Mouse (Mus musculus): Measurements from ENCODE around the gene Utrn. TPM values are rescaled to one million over a fixed set of nuclear protein-coding genes. Genes with fewer than 3 reads are reported as not detected.

The Utrn gene
- polyA plus RNA-seq, 1 experiment = 13.9 TPM

- Histone ChIP-seq H3ac (ENCODE audit: control insufficient read depth, insufficient read length) (no peak overlapping the region), H3K36me3 (ENCODE audit: control insufficient read depth, insufficient read depth) (peaks cover 40% of the 10 kb centered on the region)
Observed at GRCm38 (mm10) chr10:12658023-12658744, 211.0 kb downstream of the Utrn start.

GRCm38 (mm10) chr10:12652988-12653387 is 216.2 kb downstream of the Utrn start:
- no peaks in the 10 kb centered on the region for H3K27me3 ChIP-seq (ENCODE audit: control insufficient read depth, insufficient read depth, insufficient read length)
- no peak overlapping the region for H3K4me2 ChIP-seq (ENCODE audit: low read depth)
- no peak overlapping the region for H3K4me3 ChIP-seq
- H3K36me3 ChIP-seq (ENCODE audit: control insufficient read depth, insufficient read depth) = peaks cover 53% of the 10 kb centered on the region
- no peak overlapping the region for H3ac ChIP-seq (ENCODE audit: control insufficient read depth, insufficient read length)
- H3K79me2 ChIP-seq (ENCODE audit: control insufficient read depth, insufficient read depth) = no peaks in the 10 kb centered on the region
- no peak for TF ChIP-seq TCF12 (IDR thresholded peaks at IDR 0.05; ENCODE audit: insufficient read depth, poor library complexity, severe bottlenecking)
- TF ChIP-seq MYOD1 (IDR thresholded peaks at IDR 0.05; ENCODE audit: control insufficient read depth in 1 of 3, insufficient read length in 2 of 3, low read depth in 2 of 3) = no peak
- TF ChIP-seq CEBPB (IDR thresholded peaks at IDR 0.05; ENCODE audit: insufficient read depth, poor library complexity, severe bottlenecking) = no peak
- TF ChIP-seq REST (IDR thresholded peaks at IDR 0.05; ENCODE audit: insufficient read depth, insufficient read length) = no peak
- no peak for TF ChIP-seq E2F4 (IDR thresholded peaks at IDR 0.05; ENCODE audit: insufficient read depth)
- no peak for TF ChIP-seq SRF (IDR thresholded peaks at IDR 0.05; ENCODE audit: control insufficient read depth, insufficient read length, low read depth)
- no peak for TF ChIP-seq MYOG (IDR thresholded peaks at IDR 0.05; ENCODE audit: control insufficient read depth in 1 of 3, insufficient read depth in 1 of 3, insufficient read length in 2 of 3, low read depth in 2 of 3)
- TF ChIP-seq MAX (IDR thresholded peaks at IDR 0.05; ENCODE audit: low read depth) = no peak
- TF ChIP-seq POLR2AphosphoS2 (IDR thresholded peaks at IDR 0.05; ENCODE audit: insufficient read length, low read depth) = no peak
- no peak for TF ChIP-seq TCF3 (IDR thresholded peaks at IDR 0.05; ENCODE audit: insufficient read length, low read depth)

More at GRCm38 (mm10) chr10:12658023-12658744, 211.0 kb downstream of the Utrn start:
- no peaks in the 10 kb centered on the region for H3K79me2 ChIP-seq (ENCODE audit: control insufficient read depth, insufficient read depth)
- H3K27me3 ChIP-seq (ENCODE audit: control insufficient read depth, insufficient read depth, insufficient read length) = no peaks in the 10 kb centered on the region
- no peak overlapping the region for H3K4me3 ChIP-seq
- no peak overlapping the region for H3K4me2 ChIP-seq (ENCODE audit: low read depth)
- TF ChIP-seq TCF3 (IDR thresholded peaks at IDR 0.05; ENCODE audit: insufficient read length, low read depth) (no peak), E2F4 (IDR thresholded peaks at IDR 0.05; ENCODE audit: insufficient read depth) (no peak)

GRCm38 (mm10) chr10:12646119-12646518 is 223.0 kb downstream of the Utrn start:
- H3K4me2 ChIP-seq (ENCODE audit: low read depth) = no peak overlapping the region
- no peaks in the 10 kb centered on the region for H3K27me3 ChIP-seq (ENCODE audit: control insufficient read depth, insufficient read depth, insufficient read length)
- no peak overlapping the region for H3ac ChIP-seq (ENCODE audit: control insufficient read depth, insufficient read length)
- H3K4me3 ChIP-seq = no peak overlapping the region
- TF ChIP-seq POLR2A (IDR thresholded peaks at IDR 0.05; ENCODE audit: insufficient read length, low read depth) = no peak
- no peak for TF ChIP-seq POLR2AphosphoS2 (IDR thresholded peaks at IDR 0.05; ENCODE audit: insufficient read length, low read depth)
- TF ChIP-seq CEBPB (IDR thresholded peaks at IDR 0.05; ENCODE audit: insufficient read depth, poor library complexity, severe bottlenecking) = no peak
- no peak for TF ChIP-seq E2F4 (IDR thresholded peaks at IDR 0.05; ENCODE audit: insufficient read depth)
- no peak for TF ChIP-seq SRF (IDR thresholded peaks at IDR 0.05; ENCODE audit: control insufficient read depth, insufficient read length, low read depth)
- no peak for TF ChIP-seq TCF12 (IDR thresholded peaks at IDR 0.05; ENCODE audit: insufficient read depth, poor library complexity, severe bottlenecking)
- no peak for TF ChIP-seq MYOG (IDR thresholded peaks at IDR 0.05; ENCODE audit: control insufficient read depth in 1 of 3, insufficient read depth in 1 of 3, insufficient read length in 2 of 3, low read depth in 2 of 3)
- TF ChIP-seq USF1 (IDR thresholded peaks at IDR 0.05; ENCODE audit: low read depth) = no peak
- no peak for TF ChIP-seq MYOD1 (IDR thresholded peaks at IDR 0.05; ENCODE audit: control insufficient read depth in 1 of 3, insufficient read length in 2 of 3, low read depth in 2 of 3)
- TF ChIP-seq TCF3 (IDR thresholded peaks at IDR 0.05; ENCODE audit: insufficient read length, low read depth) = no peak
- no peak for TF ChIP-seq MAX (IDR thresholded peaks at IDR 0.05; ENCODE audit: low read depth)
- no peak for TF ChIP-seq REST (IDR thresholded peaks at IDR 0.05; ENCODE audit: insufficient read depth, insufficient read length)
- H3K36me3 ChIP-seq (ENCODE audit: control insufficient read depth, insufficient read depth) = peaks cover 31% of the 10 kb centered on the region
- H3K79me2 ChIP-seq (ENCODE audit: control insufficient read depth, insufficient read depth) = no peaks in the 10 kb centered on the region

DNA sequence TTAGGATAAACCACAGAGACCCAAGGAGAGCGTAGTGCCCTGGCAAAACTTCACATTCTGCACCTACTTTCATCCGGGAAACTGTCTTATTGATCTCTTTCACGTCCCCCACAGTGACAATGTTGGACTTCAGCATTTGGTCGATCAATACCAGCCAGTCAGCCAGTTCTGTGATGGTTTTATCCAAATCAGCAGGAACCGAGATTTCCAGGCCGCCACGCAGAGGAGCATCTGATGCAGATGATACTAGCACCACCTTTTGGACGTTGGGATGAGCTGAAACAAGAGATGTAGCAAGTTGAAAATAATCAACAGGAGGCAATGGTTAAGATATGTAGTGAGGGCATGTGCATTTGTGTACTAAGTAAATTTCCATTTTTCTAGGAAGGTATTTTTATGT is 225.8 kb downstream of the Utrn start:
- H3K4me2 ChIP-seq (ENCODE audit: low read depth) = no peak overlapping the region
- H3K27me3 ChIP-seq (ENCODE audit: control insufficient read depth, insufficient read depth, insufficient read length) = no peaks in the 10 kb centered on the region
- no peak overlapping the region for H3ac ChIP-seq (ENCODE audit: control insufficient read depth, insufficient read length)
- no peak for TF ChIP-seq REST (IDR thresholded peaks at IDR 0.05; ENCODE audit: insufficient read depth, insufficient read length)
- no peak for TF ChIP-seq POLR2A (IDR thresholded peaks at IDR 0.05; ENCODE audit: insufficient read length, low read depth)
- TF ChIP-seq MYOD1 (IDR thresholded peaks at IDR 0.05; ENCODE audit: control insufficient read depth in 1 of 3, insufficient read length in 2 of 3, low read depth in 2 of 3) = no peak
- TF ChIP-seq TCF12 (IDR thresholded peaks at IDR 0.05; ENCODE audit: insufficient read depth, poor library complexity, severe bottlenecking) = no peak
- no peak for TF ChIP-seq SRF (IDR thresholded peaks at IDR 0.05; ENCODE audit: control insufficient read depth, insufficient read length, low read depth)
- no peak for TF ChIP-seq E2F4 (IDR thresholded peaks at IDR 0.05; ENCODE audit: insufficient read depth)
- no peak for TF ChIP-seq CEBPB (IDR thresholded peaks at IDR 0.05; ENCODE audit: insufficient read depth, poor library complexity, severe bottlenecking)
- no peak for TF ChIP-seq USF1 (IDR thresholded peaks at IDR 0.05; ENCODE audit: low read depth)
- no peak for TF ChIP-seq MYOG (IDR thresholded peaks at IDR 0.05; ENCODE audit: control insufficient read depth in 1 of 3, insufficient read depth in 1 of 3, insufficient read length in 2 of 3, low read depth in 2 of 3)
- no peak for TF ChIP-seq POLR2AphosphoS2 (IDR thresholded peaks at IDR 0.05; ENCODE audit: insufficient read length, low read depth)
- no peak for TF ChIP-seq MAX (IDR thresholded peaks at IDR 0.05; ENCODE audit: low read depth)
- H3K79me2 ChIP-seq (ENCODE audit: control insufficient read depth, insufficient read depth) = no peaks in the 10 kb centered on the region
- peaks cover 18% of the 10 kb centered on the region for H3K36me3 ChIP-seq (ENCODE audit: control insufficient read depth, insufficient read depth)
- H3K4me3 ChIP-seq = no peak overlapping the region

- no peak overlapping the region for H3K4me3 ChIP-seq
- H3K79me2 ChIP-seq (ENCODE audit: control insufficient read depth, insufficient read depth) = no peaks in the 10 kb centered on the region
- H3ac ChIP-seq (ENCODE audit: control insufficient read depth, insufficient read length) = no peak overlapping the region
- H3K27me3 ChIP-seq (ENCODE audit: control insufficient read depth, insufficient read depth, insufficient read length) = no peaks in the 10 kb centered on the region
- TF ChIP-seq CEBPB (IDR thresholded peaks at IDR 0.05; ENCODE audit: insufficient read depth, poor library complexity, severe bottlenecking) = no peak
- no peak for TF ChIP-seq MYOD1 (IDR thresholded peaks at IDR 0.05; ENCODE audit: control insufficient read depth in 1 of 3, insufficient read length in 2 of 3, low read depth in 2 of 3)
- no peak for TF ChIP-seq USF1 (IDR thresholded peaks at IDR 0.05; ENCODE audit: low read depth)
- TF ChIP-seq SRF (IDR thresholded peaks at IDR 0.05; ENCODE audit: control insufficient read depth, insufficient read length, low read depth) = no peak
- TF ChIP-seq E2F4 (IDR thresholded peaks at IDR 0.05; ENCODE audit: insufficient read depth) = no peak
- no peak for TF ChIP-seq REST (IDR thresholded peaks at IDR 0.05; ENCODE audit: insufficient read depth, insufficient read length)
- TF ChIP-seq TCF12 (IDR thresholded peaks at IDR 0.05; ENCODE audit: insufficient read depth, poor library complexity, severe bottlenecking) = no peak
- no peak for TF ChIP-seq MYOG (IDR thresholded peaks at IDR 0.05; ENCODE audit: control insufficient read depth in 1 of 3, insufficient read depth in 1 of 3, insufficient read length in 2 of 3, low read depth in 2 of 3)
- no peak for TF ChIP-seq POLR2AphosphoS2 (IDR thresholded peaks at IDR 0.05; ENCODE audit: insufficient read length, low read depth)
- no peak for TF ChIP-seq TCF3 (IDR thresholded peaks at IDR 0.05; ENCODE audit: insufficient read length, low read depth)
- TF ChIP-seq MAX (IDR thresholded peaks at IDR 0.05; ENCODE audit: low read depth) = no peak
- H3K36me3 ChIP-seq (ENCODE audit: control insufficient read depth, insufficient read depth) = peaks cover 8% of the 10 kb centered on the region
- no peak overlapping the region for H3K4me2 ChIP-seq (ENCODE audit: low read depth)
Observed at GRCm38 (mm10) chr10:12639638-12640037, 229.5 kb downstream of the Utrn start.

Data from myocyte (in vitro differentiated cells).